Mouse (Mus musculus): ENCODE data around the gene Ccn5. TPM values are rescaled to one million over a fixed set of nuclear protein-coding genes. Genes with fewer than 3 reads are reported as not detected.
A peak's percentile ranks its signal among the peaks of the same experiment; 100 is the strongest.

Ccn5 gene
- polyA plus RNA-seq, 1 experiment from 2014 or later: 0.23 TPM

- peaks cover 54% of the 10 kb centered on the region for H3K27me3 ChIP-seq (replicated peaks; ENCODE audit: control insufficient read depth, insufficient read depth, low read length)
- H3K4me1 ChIP-seq (replicated peaks; ENCODE audit: control insufficient read depth, insufficient read depth, low read length): peaks cover 7% of the 10 kb centered on the region
- peak overlapping the region; percentile 38 for H3K4me2 ChIP-seq (ENCODE audit: low read length)
- H3K4me3 ChIP-seq (ENCODE audit: low read depth, low read length): peak overlapping the region; percentile 10; the same call in 1 of the 2 replicates
- H3K9ac ChIP-seq (ENCODE audit: low read length): no peak overlapping the region
- DNase-seq (ENCODE audit: low spot score) (peak; percentile 77), ATAC-seq (replicated peaks; ENCODE audit: low FRiP score, low TSS enrichment, low read depth) (peak; percentile 66; the same call in 1 of the 2 replicates)
- H3K9me3 ChIP-seq (ENCODE audit: control insufficient read depth, low read length): no peaks in the 10 kb centered on the region
- H3K27ac ChIP-seq (ENCODE audit: low read depth): no peak overlapping the region
- WGBS: 12% methylated on average over 50 of the region's 50 CpGs
- no peaks in the 10 kb centered on the region for H3K36me3 ChIP-seq (ENCODE audit: control insufficient read depth, insufficient read depth, low read length)
Measured at GRCm38 (mm10) chr2:163858254-163858947, 37.7 kb downstream of the Ccn5 start.

GRCm38 (mm10) chr2:163865311-163865710, 44.6 kb downstream of the Ccn5 start:
- Histone ChIP-seq H3K27me3 (replicated peaks; ENCODE audit: control insufficient read depth, insufficient read depth, low read length) (no peaks in the 10 kb centered on the region), H3K9ac (ENCODE audit: low read length) (no peak overlapping the region), H3K36me3 (ENCODE audit: control insufficient read depth, insufficient read depth, low read length) (no peaks in the 10 kb centered on the region), H3K27ac (ENCODE audit: low read depth) (no peak overlapping the region), H3K4me1 (replicated peaks; ENCODE audit: control insufficient read depth, insufficient read depth, low read length) (no peaks in the 10 kb centered on the region), H3K9me3 (ENCODE audit: control insufficient read depth, low read length) (no peaks in the 10 kb centered on the region), H3K4me3 (ENCODE audit: low read depth, low read length) (no peak overlapping the region), H3K4me2 (ENCODE audit: low read length) (no peak overlapping the region)
- no peak for ATAC-seq (replicated peaks; ENCODE audit: low FRiP score, low TSS enrichment, low read depth)
- 88% methylated on average over 5 of the region's 5 CpGs for WGBS
- DNase-seq (ENCODE audit: low spot score): no peak

- ATAC-seq (replicated peaks; ENCODE audit: low FRiP score, low TSS enrichment, low read depth) (no peak), DNase-seq (ENCODE audit: low spot score) (no peak)
- no peak overlapping the region for H3K27ac ChIP-seq (ENCODE audit: low read depth)
- 88% methylated on average over 9 of the region's 9 CpGs for WGBS
- H3K36me3 ChIP-seq (ENCODE audit: control insufficient read depth, insufficient read depth, low read length): no peaks in the 10 kb centered on the region
- H3K4me2 ChIP-seq (ENCODE audit: low read length): no peak overlapping the region
- no peak overlapping the region for H3K4me3 ChIP-seq (ENCODE audit: low read depth, low read length)
- H3K9me3 ChIP-seq (ENCODE audit: control insufficient read depth, low read length): no peaks in the 10 kb centered on the region
- no peak overlapping the region for H3K9ac ChIP-seq (ENCODE audit: low read length)
- H3K27me3 ChIP-seq (replicated peaks; ENCODE audit: control insufficient read depth, insufficient read depth, low read length): no peaks in the 10 kb centered on the region
- H3K4me1 ChIP-seq (replicated peaks; ENCODE audit: control insufficient read depth, insufficient read depth, low read length): no peaks in the 10 kb centered on the region
Measured at GRCm38 (mm10) chr2:163866061-163866460, 45.4 kb downstream of the Ccn5 start.

GRCm38 (mm10) chr2:163869783-163870182, 49.1 kb downstream of the Ccn5 start:
- WGBS: 46% methylated on average over 5 of the region's 5 CpGs
- no peak for DNase-seq (ENCODE audit: low spot score)
- no peaks in the 10 kb centered on the region for H3K36me3 ChIP-seq (ENCODE audit: control insufficient read depth, insufficient read depth, low read length)
- no peak for ATAC-seq (replicated peaks; ENCODE audit: low FRiP score, low TSS enrichment, low read depth)
- no peak overlapping the region for H3K4me2 ChIP-seq (ENCODE audit: low read length)
- H3K4me1 ChIP-seq (replicated peaks; ENCODE audit: control insufficient read depth, insufficient read depth, low read length): no peaks in the 10 kb centered on the region
- H3K9me3 ChIP-seq (ENCODE audit: control insufficient read depth, low read length): no peaks in the 10 kb centered on the region
- no peak overlapping the region for H3K9ac ChIP-seq (ENCODE audit: low read length)
- H3K4me3 ChIP-seq (ENCODE audit: low read depth, low read length): no peak overlapping the region
- H3K27ac ChIP-seq (ENCODE audit: low read depth): no peak overlapping the region
- no peaks in the 10 kb centered on the region for H3K27me3 ChIP-seq (replicated peaks; ENCODE audit: control insufficient read depth, insufficient read depth, low read length)

- Histone ChIP-seq H3K27me3 (replicated peaks; ENCODE audit: control insufficient read depth, insufficient read depth, low read length) (no peaks in the 10 kb centered on the region), H3K4me1 (replicated peaks; ENCODE audit: control insufficient read depth, insufficient read depth, low read length) (no peaks in the 10 kb centered on the region), H3K4me3 (ENCODE audit: low read depth, low read length) (no peak overlapping the region), H3K4me2 (ENCODE audit: low read length) (no peak overlapping the region), H3K27ac (ENCODE audit: low read depth) (no peak overlapping the region), H3K9ac (ENCODE audit: low read length) (no peak overlapping the region), H3K36me3 (ENCODE audit: control insufficient read depth, insufficient read depth, low read length) (no peaks in the 10 kb centered on the region), H3K9me3 (ENCODE audit: control insufficient read depth, low read length) (no peaks in the 10 kb centered on the region)
- ATAC-seq (replicated peaks; ENCODE audit: low FRiP score, low TSS enrichment, low read depth) (no peak), DNase-seq (ENCODE audit: low spot score) (no peak)
- WGBS: 85% methylated on average over 4 of the region's 4 CpGs
Measured at GRCm38 (mm10) chr2:163871266-163871665, 50.6 kb downstream of the Ccn5 start.

- Histone ChIP-seq H3K9me3 (ENCODE audit: control insufficient read depth, low read length) (no peaks in the 10 kb centered on the region), H3K27me3 (replicated peaks; ENCODE audit: control insufficient read depth, insufficient read depth, low read length) (no peaks in the 10 kb centered on the region), H3K27ac (ENCODE audit: low read depth) (no peak overlapping the region), H3K9ac (ENCODE audit: low read length) (no peak overlapping the region), H3K36me3 (ENCODE audit: control insufficient read depth, insufficient read depth, low read length) (no peaks in the 10 kb centered on the region), H3K4me1 (replicated peaks; ENCODE audit: control insufficient read depth, insufficient read depth, low read length) (no peaks in the 10 kb centered on the region), H3K4me3 (ENCODE audit: low read depth, low read length) (no peak overlapping the region), H3K4me2 (ENCODE audit: low read length) (no peak overlapping the region)
- ATAC-seq (replicated peaks; ENCODE audit: low FRiP score, low TSS enrichment, low read depth) (no peak), DNase-seq (ENCODE audit: low spot score) (no peak)
- WGBS: 42% methylated on average over 3 of the region's 3 CpGs
Measured at GRCm38 (mm10) chr2:163871906-163872305, 51.2 kb downstream of the Ccn5 start.

- ATAC-seq (replicated peaks; ENCODE audit: low FRiP score, low TSS enrichment, low read depth): no peak
- WGBS: 50% methylated on average over 5 of the region's 5 CpGs
- H3K27me3 ChIP-seq (replicated peaks; ENCODE audit: control insufficient read depth, insufficient read depth, low read length): no peaks in the 10 kb centered on the region
- H3K4me2 ChIP-seq (ENCODE audit: low read length): no peak overlapping the region
- no peak overlapping the region for H3K27ac ChIP-seq (ENCODE audit: low read depth)
- no peak overlapping the region for H3K4me3 ChIP-seq (ENCODE audit: low read depth, low read length)
- no peak overlapping the region for H3K9ac ChIP-seq (ENCODE audit: low read length)
- no peaks in the 10 kb centered on the region for H3K9me3 ChIP-seq (ENCODE audit: control insufficient read depth, low read length)
- DNase-seq (ENCODE audit: low spot score): no peak
- H3K4me1 ChIP-seq (replicated peaks; ENCODE audit: control insufficient read depth, insufficient read depth, low read length): no peaks in the 10 kb centered on the region
- H3K36me3 ChIP-seq (ENCODE audit: control insufficient read depth, insufficient read depth, low read length): no peaks in the 10 kb centered on the region
Measured at GRCm38 (mm10) chr2:163874877-163875276, 54.2 kb downstream of the Ccn5 start.

GRCm38 (mm10) chr2:163875484-163875883, 54.8 kb downstream of the Ccn5 start:
- H3K9me3 ChIP-seq (ENCODE audit: control insufficient read depth, low read length): no peaks in the 10 kb centered on the region
- H3K9ac ChIP-seq (ENCODE audit: low read length): no peak overlapping the region
- no peak for ATAC-seq (replicated peaks; ENCODE audit: low FRiP score, low TSS enrichment, low read depth)
- 81% methylated on average over 7 of the region's 7 CpGs for WGBS
- H3K36me3 ChIP-seq (ENCODE audit: control insufficient read depth, insufficient read depth, low read length): no peaks in the 10 kb centered on the region
- H3K4me3 ChIP-seq (ENCODE audit: low read depth, low read length): no peak overlapping the region
- H3K27ac ChIP-seq (ENCODE audit: low read depth): no peak overlapping the region
- DNase-seq (ENCODE audit: low spot score): no peak
- no peak overlapping the region for H3K4me2 ChIP-seq (ENCODE audit: low read length)
- no peaks in the 10 kb centered on the region for H3K4me1 ChIP-seq (replicated peaks; ENCODE audit: control insufficient read depth, insufficient read depth, low read length)
- H3K27me3 ChIP-seq (replicated peaks; ENCODE audit: control insufficient read depth, insufficient read depth, low read length): no peaks in the 10 kb centered on the region

- Histone ChIP-seq H3K36me3 (ENCODE audit: control insufficient read depth, insufficient read depth, low read length) (no peaks in the 10 kb centered on the region), H3K4me2 (ENCODE audit: low read length) (no peak overlapping the region), H3K4me1 (replicated peaks; ENCODE audit: control insufficient read depth, insufficient read depth, low read length) (no peaks in the 10 kb centered on the region), H3K9ac (ENCODE audit: low read length) (no peak overlapping the region), H3K9me3 (ENCODE audit: control insufficient read depth, low read length) (no peaks in the 10 kb centered on the region), H3K4me3 (ENCODE audit: low read depth, low read length) (no peak overlapping the region), H3K27ac (ENCODE audit: low read depth) (no peak overlapping the region), H3K27me3 (replicated peaks; ENCODE audit: control insufficient read depth, insufficient read depth, low read length) (no peaks in the 10 kb centered on the region)
- DNase-seq (ENCODE audit: low spot score): no peak
- WGBS: 65% methylated on average over 14 of the region's 14 CpGs
- no peak for ATAC-seq (replicated peaks; ENCODE audit: low FRiP score, low TSS enrichment, low read depth)
Measured at GRCm38 (mm10) chr2:163876830-163877498, 56.3 kb downstream of the Ccn5 start.

Data from intestine, embryonic 14.5 days (tissue).